Mouse (Mus musculus): ENCODE measurements around the gene Ddx56.

DNA sequence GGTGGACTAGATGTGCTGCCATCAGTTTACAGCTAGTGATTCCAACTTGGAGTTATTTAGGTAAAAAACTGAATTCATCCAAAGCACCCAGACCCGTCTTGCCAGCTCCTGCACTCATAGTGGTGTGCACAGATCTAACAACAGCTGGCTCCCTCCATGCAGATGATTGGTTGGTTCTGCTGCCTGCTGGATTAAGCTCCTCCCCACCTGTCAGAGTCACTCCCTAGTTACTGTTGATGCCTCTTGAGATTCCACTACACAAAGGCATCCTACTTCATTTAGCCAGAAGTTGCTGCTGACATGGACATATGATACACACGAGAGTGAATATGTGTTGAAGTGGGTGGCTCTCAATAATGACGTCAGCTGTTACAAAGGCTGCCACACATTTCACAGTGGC, 50.7 kb downstream of the Ddx56 start:
- TF ChIP-seq POLR2A (IDR thresholded peaks at IDR 0.05; ENCODE audit: extremely low read depth, insufficient read depth, low read length) (no peak), CTCF (IDR thresholded peaks at IDR 0.05; ENCODE audit: low read depth, low read length) (no peak)
